Mouse (Mus musculus): ENCODE results near the gene Fcrlb.

Gene Fcrlb

DNA sequence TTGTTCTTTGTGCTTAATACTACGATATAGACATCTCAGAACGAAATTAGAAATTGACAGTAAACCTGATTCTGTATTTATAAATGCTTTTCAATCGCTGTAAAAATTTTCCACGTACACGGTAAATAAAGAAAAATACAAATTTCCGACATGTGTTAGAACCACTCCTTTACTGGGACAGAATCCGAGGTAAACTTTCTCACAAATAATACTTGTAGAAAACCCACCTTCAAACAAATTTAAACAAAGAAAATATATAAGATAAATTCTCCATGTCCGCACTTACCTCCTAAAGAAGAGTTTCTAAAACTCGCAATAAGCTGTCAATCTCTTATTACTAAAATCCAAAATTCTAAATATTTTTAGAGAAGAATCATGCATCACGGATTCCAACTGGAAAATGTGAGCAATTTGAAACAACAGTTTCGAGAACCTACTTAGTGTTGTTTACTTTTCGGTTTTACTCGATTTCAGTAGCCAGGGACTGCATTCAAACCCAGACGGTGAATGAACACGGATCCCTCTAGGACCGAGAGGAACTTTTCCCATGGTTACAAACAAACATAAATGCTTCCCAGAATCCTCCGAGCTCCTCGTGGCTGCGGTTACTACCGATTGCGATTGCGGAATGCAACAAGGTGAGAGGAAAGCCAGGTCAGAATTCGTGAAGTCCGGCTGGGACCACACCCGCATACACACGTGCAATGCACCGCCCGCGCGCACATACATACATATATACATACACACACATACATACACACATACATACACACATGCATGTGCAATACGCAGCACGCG lies 44.4 kb downstream of the Fcrlb start:
- peak; percentile 48 for DNase-seq

DNA sequence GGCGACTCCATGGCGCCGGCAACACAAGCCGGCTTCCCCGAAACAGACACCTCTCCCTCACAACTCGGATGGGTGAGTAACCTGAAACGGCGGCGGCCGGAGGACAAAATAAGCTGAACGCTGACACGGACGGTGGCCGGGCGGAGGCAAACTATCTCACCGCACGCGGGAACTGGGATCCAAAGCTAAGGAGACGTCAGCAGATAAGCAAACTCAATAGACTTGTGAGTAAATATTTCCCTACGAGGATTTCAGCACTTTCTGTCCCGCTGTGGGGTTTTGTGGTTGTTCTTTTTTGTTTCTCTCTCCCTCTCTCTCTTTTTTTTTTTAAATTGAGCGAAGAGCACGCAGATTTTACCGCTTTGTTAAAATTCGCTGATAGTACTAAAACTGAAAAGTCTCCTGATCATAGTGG lies 45.0 kb downstream of the Fcrlb start, which contains the start of gene Atf6:
Atf6 (minus strand) TSS at position 81 of the 415 bp plus-strand sequence.
- peak; percentile 95 for DNase-seq

DNA sequence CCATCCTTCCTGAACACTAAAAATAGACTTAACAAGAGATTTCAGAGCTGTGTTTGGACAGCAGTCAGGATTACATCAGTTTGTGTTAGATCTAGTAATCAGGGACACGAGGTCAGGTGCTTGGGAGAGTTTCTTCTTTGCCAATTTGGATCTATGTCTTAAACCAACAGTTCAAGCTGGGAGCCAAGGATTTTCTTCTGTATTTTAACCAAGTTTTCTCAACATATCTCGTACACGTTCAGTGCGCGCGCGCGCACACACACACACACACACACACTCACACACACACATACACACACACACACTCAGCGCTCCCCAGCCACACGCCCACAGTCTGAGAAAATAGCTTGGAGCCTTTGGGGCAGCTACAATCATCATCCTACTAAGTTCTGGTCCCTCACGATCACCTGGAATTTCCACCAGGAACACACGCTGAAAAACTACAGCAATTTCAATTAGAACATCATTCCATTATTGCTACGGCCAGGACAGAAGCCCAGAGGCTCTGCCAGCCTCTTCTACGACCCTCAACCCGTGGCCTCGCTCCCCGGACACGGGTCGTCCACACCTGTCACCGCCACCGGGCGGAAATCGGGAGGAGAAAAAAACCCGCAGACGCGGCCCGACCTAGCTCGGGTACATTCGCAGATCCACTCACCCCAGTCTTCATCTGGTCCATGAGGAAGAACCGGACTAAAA lies 45.6 kb downstream of the Fcrlb start:
- peak; percentile 28 for DNase-seq

DNA sequence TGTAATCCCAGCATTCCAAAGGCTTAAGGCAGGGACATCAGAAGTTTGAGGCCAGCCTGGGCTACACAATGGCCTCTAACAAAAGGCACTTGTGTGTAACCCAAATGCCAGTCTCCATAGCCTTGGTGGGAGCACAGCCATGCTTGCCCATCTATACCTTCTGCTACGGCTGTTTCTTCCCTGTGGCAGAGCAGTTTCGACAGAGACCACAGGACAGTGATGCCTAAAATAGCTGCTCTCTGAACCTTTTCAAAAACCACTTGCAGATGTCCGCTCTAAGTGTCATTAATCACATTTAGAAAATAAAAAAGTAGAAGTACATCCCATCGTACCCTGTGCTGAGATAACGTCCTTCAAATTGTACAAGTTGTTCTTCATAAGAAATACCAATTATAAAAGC lies 47.3 kb downstream of the Fcrlb start:
- no peak for DNase-seq

DNA sequence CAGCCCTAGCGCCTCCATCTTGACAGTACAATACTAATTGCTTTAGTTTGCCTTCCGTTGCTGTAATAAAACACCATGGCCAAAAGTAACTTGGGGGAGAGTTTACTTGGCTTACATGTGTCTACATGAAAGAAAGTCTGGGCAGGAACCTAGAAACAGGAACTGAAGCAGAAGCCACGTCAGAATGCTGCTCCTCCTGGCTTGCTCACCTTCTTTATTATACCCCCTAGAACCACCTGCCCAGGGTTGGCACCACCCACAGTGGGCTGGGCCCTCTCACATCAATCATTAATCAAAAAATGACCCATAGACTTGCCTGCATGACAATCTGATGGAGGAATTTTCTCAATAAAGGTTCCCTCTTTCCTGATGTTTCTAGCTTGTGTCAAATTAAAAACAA lies 48.0 kb downstream of the Fcrlb start:
- no peak for DNase-seq

DNA sequence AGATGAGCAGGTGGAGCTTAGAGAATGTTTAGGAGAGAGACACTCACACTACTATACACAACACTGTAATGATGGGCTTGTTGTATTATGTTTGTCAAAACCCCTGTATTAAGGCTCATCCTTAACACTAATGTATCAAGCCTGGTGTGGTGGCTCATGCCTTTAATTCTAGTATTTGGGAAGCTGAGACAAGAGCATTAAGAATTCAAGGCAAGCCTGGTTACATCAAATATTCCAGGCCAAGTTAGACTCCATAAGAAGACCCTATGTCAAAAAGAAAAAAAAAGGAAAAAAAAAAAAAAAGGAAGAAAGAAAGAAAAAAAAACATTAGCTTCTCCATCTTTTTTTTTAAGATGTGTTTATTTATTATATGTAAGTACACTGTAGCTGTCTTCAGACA lies 48.5 kb downstream of the Fcrlb start:
- no peak for DNase-seq

DNA sequence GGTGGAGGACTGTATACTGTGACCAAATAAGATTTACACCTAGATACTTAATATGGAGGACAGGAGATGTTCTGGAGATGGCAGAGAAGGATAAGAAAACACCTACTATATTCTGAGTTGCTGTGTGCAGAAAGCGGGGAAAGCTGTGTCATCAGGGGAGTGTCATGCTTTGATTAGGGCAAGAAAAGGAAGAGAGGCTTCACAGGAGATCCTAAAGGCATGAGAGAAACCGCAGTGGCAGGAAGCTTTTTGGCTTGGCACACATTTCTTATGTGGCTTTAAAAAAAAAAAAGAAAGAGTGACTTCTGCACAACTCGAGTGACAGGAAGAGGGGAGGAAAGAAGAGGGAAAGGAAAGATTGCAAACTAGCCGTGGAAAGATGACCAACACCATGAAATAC lies 49.7 kb downstream of the Fcrlb start:
- DNase-seq: no peak

DNA sequence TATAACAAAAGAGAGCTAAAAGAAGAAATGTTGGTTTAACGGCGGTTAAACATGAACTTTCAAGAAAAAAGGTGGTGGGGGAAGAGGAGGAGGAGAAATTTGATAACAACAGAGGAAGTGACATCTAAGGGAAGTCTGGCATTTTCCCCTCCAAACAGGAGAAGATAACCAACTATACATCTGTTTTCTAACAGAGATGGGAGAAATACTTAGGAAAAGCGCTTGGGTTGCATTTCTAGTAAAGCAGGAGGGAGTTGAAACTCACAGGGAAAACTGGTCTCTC lies 50.4 kb downstream of the Fcrlb start:
- no peak for DNase-seq

DNA sequence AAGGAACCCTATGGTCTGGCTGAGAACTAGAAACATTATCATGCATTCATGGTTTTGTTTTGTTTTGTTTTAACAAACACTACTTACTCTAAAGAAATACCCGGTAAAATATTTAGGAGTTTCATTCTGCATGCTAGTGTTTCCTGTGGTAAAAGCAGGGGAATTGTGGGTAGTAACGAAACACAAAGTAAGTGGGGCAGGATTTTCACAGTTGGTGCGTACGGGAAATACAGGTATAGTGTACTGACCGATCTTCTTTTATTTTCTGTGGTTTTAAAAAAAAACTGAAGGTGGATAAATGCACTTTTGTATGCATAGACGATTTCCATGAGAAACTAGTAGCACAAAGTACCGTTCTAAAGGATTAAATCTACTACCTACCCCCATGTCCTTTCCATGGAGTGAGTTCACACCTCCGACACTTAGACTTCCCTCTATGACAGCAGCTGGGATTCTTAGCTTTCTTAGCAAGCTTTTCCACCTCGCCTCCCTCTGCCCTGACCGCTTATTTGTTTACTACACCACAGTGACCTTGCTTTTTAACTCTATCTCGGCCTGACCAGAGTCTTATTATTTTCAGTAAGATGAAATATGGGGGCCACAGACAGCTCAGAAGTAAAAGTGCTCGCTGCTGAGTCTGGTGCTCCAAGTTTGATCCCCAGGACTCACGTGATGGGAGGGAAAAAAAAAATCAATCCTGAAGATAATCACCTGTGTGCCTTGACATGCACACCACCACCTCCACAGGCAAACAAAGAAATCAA lies 50.9 kb downstream of the Fcrlb start:
- DNase-seq: no peak

DNA sequence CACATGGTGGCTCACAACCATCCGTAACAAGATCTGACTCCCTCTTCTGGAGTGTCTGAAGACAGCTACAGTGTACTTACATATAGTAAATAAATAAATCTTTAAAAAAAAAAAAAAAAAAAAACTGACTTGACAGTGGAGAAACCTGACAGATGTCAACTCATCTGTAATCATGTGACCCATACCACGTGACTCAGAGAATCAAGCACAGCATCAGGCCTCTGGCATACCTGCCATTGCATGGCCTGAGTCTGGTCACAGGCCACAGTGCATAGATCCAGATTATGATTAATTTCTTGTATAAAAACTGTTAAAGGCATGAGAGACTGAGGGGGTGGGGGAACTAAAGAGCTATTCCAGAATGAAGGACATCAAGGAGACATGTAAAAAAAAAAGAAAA lies 53.9 kb downstream of the Fcrlb start:
- no peak for DNase-seq

DNA sequence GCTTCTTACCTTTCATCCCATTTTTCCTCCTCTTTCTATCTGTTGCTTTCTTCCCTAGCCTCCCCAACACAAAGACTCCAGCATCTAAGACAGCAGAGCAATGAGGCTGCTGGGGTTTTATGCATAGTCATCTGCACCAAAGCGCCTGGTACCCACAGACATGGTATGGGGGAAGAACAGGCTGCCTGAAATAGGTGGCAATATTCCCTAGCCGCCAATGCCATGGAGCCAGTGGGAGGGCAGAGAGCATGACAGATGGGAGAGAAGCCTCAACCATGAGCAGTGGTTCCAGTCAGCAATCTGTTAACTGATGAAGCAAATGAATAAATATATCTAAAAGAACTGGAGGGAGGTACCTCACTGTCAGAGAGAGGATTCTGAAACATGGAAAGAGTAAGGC lies 55.4 kb downstream of the Fcrlb start:
- DNase-seq: no peak
